Mouse (Mus musculus): ENCODE data around the gene Ppp2r1b. TPM values are rescaled to one million over a fixed set of nuclear protein-coding genes. Genes with fewer than 3 reads are reported as not detected.

Gene Ppp2r1b
- polyA plus RNA-seq, 1 experiment from 2014 or later, result 109 TPM

DNA sequence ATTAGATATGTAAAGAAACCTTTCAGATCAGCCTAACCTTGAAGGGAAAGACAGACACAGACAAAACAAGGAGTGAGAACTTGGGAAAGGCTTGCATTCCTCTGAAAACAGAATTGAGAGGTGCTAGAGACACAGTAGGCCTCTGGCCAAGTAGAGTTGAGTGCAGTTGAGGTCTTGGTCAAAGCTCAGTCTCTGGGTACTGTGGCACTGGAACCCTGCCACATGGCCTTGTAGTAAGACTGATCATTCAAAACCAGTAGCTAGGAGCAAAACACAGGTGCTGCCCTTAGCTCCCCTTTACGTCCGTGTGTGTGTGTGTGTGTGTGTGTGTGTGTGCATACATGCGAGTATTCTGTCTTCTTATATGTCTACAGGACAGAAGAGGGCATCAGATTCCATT is 31.2 kb downstream of the Ppp2r1b start:
- Histone ChIP-seq H3K36me3 (replicated peaks) (peaks cover 85% of the 10 kb centered on the region), H3K27me3 (no peaks in the 10 kb centered on the region), H3K9me3 (no peaks in the 10 kb centered on the region), H3K27ac (no peak overlapping the region), H3K4me3 (replicated peaks) (no peak overlapping the region), H3K4me1 (no peaks in the 10 kb centered on the region), H3K4me2 (no peak overlapping the region), H3K9ac (no peak overlapping the region)
- 93% methylated on average over 3 of the region's 3 CpGs for WGBS
- no peak for ATAC-seq (ENCODE audit: low FRiP score)

DNA sequence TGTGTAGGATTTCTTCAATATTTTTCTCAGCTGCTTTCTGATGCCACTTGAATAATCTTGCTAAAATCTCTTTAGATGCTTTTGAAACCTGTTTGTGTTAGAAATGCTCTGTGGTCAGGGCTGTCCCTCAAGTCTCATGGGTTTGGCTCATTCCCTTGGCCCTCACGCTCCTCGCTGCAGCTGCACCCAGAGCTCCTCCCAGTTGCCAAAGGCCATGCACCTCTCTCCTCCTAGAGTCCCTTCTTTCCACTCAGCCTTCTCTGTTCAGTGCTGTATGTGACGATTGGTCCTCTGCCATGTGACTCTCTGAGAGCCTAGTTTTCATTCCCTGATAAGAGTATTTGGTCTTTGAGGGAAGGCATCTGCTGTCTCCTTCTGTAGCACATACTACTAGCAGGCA is 32.3 kb downstream of the Ppp2r1b start:
- Histone ChIP-seq H3K4me2 (no peak overlapping the region), H3K36me3 (replicated peaks) (peaks cover 92% of the 10 kb centered on the region), H3K4me1 (no peaks in the 10 kb centered on the region), H3K9ac (no peak overlapping the region), H3K4me3 (replicated peaks) (no peak overlapping the region), H3K9me3 (no peaks in the 10 kb centered on the region), H3K27ac (no peak overlapping the region), H3K27me3 (no peaks in the 10 kb centered on the region)
- ATAC-seq (ENCODE audit: low FRiP score), result no peak
- 92% methylated on average over 3 of the region's 3 CpGs for WGBS

GRCm38 (mm10) chr9:50882183-50882582 is 37.1 kb downstream of the Ppp2r1b start:
- Histone ChIP-seq H3K4me2 (no peak overlapping the region), H3K9me3 (no peaks in the 10 kb centered on the region), H3K9ac (no peak overlapping the region), H3K4me1 (peaks cover 8% of the 10 kb centered on the region), H3K4me3 (replicated peaks) (no peak overlapping the region), H3K27ac (no peak overlapping the region), H3K36me3 (replicated peaks) (peaks cover 67% of the 10 kb centered on the region), H3K27me3 (no peaks in the 10 kb centered on the region)
- 97% methylated on average over 2 of the region's 2 CpGs for WGBS
- ATAC-seq (ENCODE audit: low FRiP score), result no peak

- Histone ChIP-seq H3K9ac (no peak overlapping the region), H3K4me3 (replicated peaks) (no peak overlapping the region), H3K27me3 (no peaks in the 10 kb centered on the region), H3K27ac (no peak overlapping the region), H3K36me3 (replicated peaks) (peaks cover 47% of the 10 kb centered on the region), H3K9me3 (no peaks in the 10 kb centered on the region), H3K4me1 (peaks cover 15% of the 10 kb centered on the region), H3K4me2 (no peak overlapping the region)
- ATAC-seq (ENCODE audit: low FRiP score), result no peak
- WGBS, result 82% methylated on average over 8 of the region's 8 CpGs
These were observed 39.0 kb downstream of the Ppp2r1b start for GRCm38 (mm10) chr9:50884093-50884492.

- Histone ChIP-seq H3K4me2 (no peak overlapping the region), H3K27me3 (no peaks in the 10 kb centered on the region), H3K9me3 (no peaks in the 10 kb centered on the region), H3K27ac (peak overlapping the region; percentile 42; the same call in 1 of the 2 replicates), H3K9ac (no peak overlapping the region), H3K4me1 (peaks cover 15% of the 10 kb centered on the region), H3K36me3 (replicated peaks) (peaks cover 39% of the 10 kb centered on the region), H3K4me3 (replicated peaks) (no peak overlapping the region)
- 76% methylated on average over 10 of the region's 10 CpGs for whole genome bisulfite sequencing
- no peak for ATAC-seq (ENCODE audit: low FRiP score)
These were observed 39.9 kb downstream of the Ppp2r1b start for GRCm38 (mm10) chr9:50884741-50885599.

DNA sequence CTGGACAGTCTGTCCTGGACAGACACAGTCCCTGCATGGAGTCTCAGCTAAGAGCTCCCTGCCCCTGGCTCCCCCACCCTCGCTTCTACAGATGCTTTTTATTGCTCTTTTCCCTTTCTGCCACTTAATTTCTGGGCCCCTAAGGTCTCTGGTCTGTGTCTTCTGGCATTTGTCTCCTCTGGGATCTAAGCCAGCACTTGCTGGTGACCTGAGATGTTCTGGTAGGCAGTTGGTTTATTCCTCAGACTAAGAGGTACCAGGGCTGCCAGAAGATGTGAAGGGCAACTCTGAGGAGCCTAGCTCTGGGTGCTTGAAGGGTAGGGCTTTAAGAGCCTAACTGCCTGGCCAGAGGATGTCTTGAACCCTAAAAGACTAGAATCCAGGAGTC is 40.5 kb downstream of the Ppp2r1b start:
- Histone ChIP-seq H3K9ac (no peak overlapping the region), H3K4me3 (replicated peaks) (no peak overlapping the region), H3K4me2 (no peak overlapping the region), H3K9me3 (no peaks in the 10 kb centered on the region), H3K36me3 (replicated peaks) (peaks cover 32% of the 10 kb centered on the region), H3K4me1 (peaks cover 15% of the 10 kb centered on the region), H3K27me3 (no peaks in the 10 kb centered on the region), H3K27ac (no peak overlapping the region)
- no peak for ATAC-seq (ENCODE audit: low FRiP score)
- 64% methylated on average over 1 of the region's 1 CpGs for WGBS

- Histone ChIP-seq H3K4me1 (peaks cover 15% of the 10 kb centered on the region), H3K9me3 (no peaks in the 10 kb centered on the region), H3K4me2 (no peak overlapping the region), H3K27ac (no peak overlapping the region), H3K36me3 (replicated peaks) (peaks cover 31% of the 10 kb centered on the region), H3K27me3 (no peaks in the 10 kb centered on the region), H3K4me3 (replicated peaks) (no peak overlapping the region), H3K9ac (no peak overlapping the region)
- ATAC-seq (ENCODE audit: low FRiP score), result no peak
- WGBS, result 100% methylated on average over 1 of the region's 1 CpGs
These were observed 41.8 kb downstream of the Ppp2r1b start for GRCm38 (mm10) chr9:50886870-50887269.

- H3K27ac ChIP-seq, result peak overlapping the region; percentile 42; the same call in 1 of the 2 replicates
- 40% methylated on average over 4 of the region's 4 CpGs for WGBS
- ATAC-seq (ENCODE audit: low FRiP score), result no peak
These were observed 42.2 kb downstream of the Ppp2r1b start for GRCm38 (mm10) chr9:50887351-50887750.

GRCm38 (mm10) chr9:50889211-50889610 is 44.1 kb downstream of the Ppp2r1b start:
- peaks cover 15% of the 10 kb centered on the region for H3K4me1 ChIP-seq
- H3K36me3 ChIP-seq (replicated peaks), result peaks cover 23% of the 10 kb centered on the region
- H3K4me3 ChIP-seq (replicated peaks), result no peak overlapping the region
- H3K9me3 ChIP-seq, result no peaks in the 10 kb centered on the region
- no peaks in the 10 kb centered on the region for H3K27me3 ChIP-seq
- WGBS, result 70% methylated on average over 6 of the region's 6 CpGs
- no peak overlapping the region for H3K27ac ChIP-seq
- no peak overlapping the region for H3K4me2 ChIP-seq
- H3K9ac ChIP-seq, result no peak overlapping the region
- ATAC-seq (ENCODE audit: low FRiP score), result no peak

More at GRCm38 (mm10) chr9:50887351-50887750, 42.2 kb downstream of the Ppp2r1b start:
- Histone ChIP-seq H3K36me3 (replicated peaks) (peaks cover 30% of the 10 kb centered on the region), H3K9ac (no peak overlapping the region), H3K27me3 (no peaks in the 10 kb centered on the region), H3K4me2 (no peak overlapping the region), H3K9me3 (no peaks in the 10 kb centered on the region), H3K4me1 (peaks cover 15% of the 10 kb centered on the region), H3K4me3 (replicated peaks) (no peak overlapping the region)

DNA sequence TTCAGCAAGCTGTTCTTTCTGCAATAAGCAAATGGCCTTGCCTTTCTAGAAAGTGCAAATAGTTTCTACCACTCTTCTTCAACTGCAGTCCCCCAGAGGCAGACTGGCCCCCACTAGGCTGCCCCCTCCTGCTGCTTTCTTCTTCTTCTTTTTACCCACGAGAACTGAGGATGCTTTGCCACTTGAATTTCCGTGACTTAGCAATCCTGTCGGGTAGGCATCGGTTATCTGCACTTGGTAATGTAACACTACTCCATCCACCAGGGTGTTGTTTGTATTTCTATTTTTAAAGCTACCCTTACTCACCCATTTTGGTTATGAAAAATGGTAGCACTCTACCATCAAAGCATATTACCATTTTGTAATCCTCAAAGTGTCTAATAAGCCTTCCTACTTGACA is 44.9 kb downstream of the Ppp2r1b start:
- no peak overlapping the region for H3K9ac ChIP-seq
- H3K36me3 ChIP-seq (replicated peaks), result peaks cover 23% of the 10 kb centered on the region
- peaks cover 15% of the 10 kb centered on the region for H3K4me1 ChIP-seq
- H3K4me3 ChIP-seq (replicated peaks), result no peak overlapping the region
- no peak for ATAC-seq (ENCODE audit: low FRiP score)
- WGBS, result 85% methylated on average over 4 of the region's 4 CpGs
- H3K9me3 ChIP-seq, result no peaks in the 10 kb centered on the region
- no peak overlapping the region for H3K27ac ChIP-seq
- no peak overlapping the region for H3K4me2 ChIP-seq
- H3K27me3 ChIP-seq, result no peaks in the 10 kb centered on the region

GRCm38 (mm10) chr9:50890494-50891090 is 45.5 kb downstream of the Ppp2r1b start:
- 83% methylated on average over 3 of the region's 3 CpGs for WGBS
- no peaks in the 10 kb centered on the region for H3K9me3 ChIP-seq
- H3K9ac ChIP-seq, result no peak overlapping the region
- no peak overlapping the region for H3K4me2 ChIP-seq
- H3K27me3 ChIP-seq, result no peaks in the 10 kb centered on the region
- H3K4me3 ChIP-seq (replicated peaks), result no peak overlapping the region
- peaks cover 9% of the 10 kb centered on the region for H3K4me1 ChIP-seq
- H3K36me3 ChIP-seq (replicated peaks), result peaks cover 29% of the 10 kb centered on the region
- no peak for ATAC-seq (ENCODE audit: low FRiP score)
- no peak overlapping the region for H3K27ac ChIP-seq

DNA sequence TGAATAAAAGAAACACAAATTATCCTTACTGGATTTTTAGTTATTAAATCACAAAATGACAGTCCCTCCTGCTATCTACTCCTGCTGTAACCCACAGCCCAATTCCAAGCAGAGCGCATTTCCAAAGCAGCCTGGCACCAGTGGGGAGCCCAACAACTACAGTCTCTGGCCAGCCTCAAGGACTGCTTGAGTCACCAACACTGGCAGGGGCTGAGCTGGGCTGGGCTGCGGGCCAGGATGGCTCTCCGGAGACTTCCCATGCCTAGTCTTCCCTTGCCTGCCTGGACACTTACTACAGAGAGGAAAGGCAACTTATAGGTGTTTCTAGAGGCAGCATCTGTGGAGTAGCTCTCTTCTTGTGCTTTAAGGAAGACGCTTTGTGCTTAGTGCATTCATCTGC is 48.6 kb downstream of the Ppp2r1b start:
- no peak for ATAC-seq (ENCODE audit: low FRiP score)
- 94% methylated on average over 4 of the region's 4 CpGs for WGBS
- Histone ChIP-seq H3K27me3 (no peaks in the 10 kb centered on the region), H3K4me1 (no peaks in the 10 kb centered on the region), H3K27ac (no peak overlapping the region), H3K4me3 (replicated peaks) (no peak overlapping the region), H3K9ac (no peak overlapping the region), H3K36me3 (replicated peaks) (peaks cover 57% of the 10 kb centered on the region), H3K9me3 (no peaks in the 10 kb centered on the region), H3K4me2 (no peak overlapping the region)
